Mouse (Mus musculus): ENCODE data around the gene Dzip1. TPM values are rescaled to one million over a fixed set of nuclear protein-coding genes. Genes with fewer than 3 reads are reported as not detected.

Gene Dzip1
- polyA plus RNA-seq, 1 experiment from 2014 or later = 17.1 TPM

DNA sequence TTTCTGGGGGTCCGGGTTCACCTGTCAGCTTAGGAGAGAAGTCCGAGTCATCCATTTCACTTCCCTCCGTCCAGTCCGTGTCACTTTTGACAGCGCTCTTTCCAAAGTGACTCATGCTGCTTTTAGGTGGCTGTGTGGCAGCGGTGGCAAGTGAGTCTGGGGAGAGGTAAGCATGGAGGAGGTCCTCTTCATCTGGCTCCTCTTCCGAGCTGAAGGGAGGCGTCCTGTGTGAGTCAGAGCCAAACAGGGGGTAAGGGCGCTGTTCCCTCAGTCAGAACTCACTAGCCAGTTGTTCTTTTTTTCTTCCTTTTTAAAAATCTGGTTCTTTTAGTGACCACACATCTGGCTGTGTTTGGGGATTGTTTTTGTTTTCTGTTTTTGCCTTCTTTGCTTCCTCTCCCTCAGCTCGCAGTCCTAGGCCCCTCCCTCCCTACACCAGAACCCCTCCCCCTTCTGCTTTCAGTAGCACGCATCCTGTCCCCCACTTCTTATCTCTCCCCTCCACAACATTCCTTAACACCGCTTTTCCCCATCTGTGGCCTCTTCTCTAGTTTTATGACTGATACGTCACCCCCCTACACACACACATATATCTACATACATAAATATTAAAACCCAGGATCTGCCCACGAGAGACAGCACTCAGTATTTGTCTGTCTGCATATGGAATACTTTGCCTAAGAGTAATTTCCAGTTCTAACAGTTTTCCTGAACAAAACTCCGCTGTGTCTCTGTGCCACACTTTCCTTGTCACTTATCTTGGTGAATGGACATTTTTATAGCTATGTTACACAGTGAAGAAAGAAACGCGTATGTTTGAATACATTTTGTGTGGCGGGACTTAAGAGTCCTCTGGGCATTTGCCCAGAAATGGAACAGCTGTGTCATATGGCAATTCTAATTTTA is 41.7 kb downstream of the Dzip1 start:
- 92% methylated on average over 18 of the region's 18 CpGs for WGBS
- peaks cover 97% of the 10 kb centered on the region for H3K36me3 ChIP-seq

DNA sequence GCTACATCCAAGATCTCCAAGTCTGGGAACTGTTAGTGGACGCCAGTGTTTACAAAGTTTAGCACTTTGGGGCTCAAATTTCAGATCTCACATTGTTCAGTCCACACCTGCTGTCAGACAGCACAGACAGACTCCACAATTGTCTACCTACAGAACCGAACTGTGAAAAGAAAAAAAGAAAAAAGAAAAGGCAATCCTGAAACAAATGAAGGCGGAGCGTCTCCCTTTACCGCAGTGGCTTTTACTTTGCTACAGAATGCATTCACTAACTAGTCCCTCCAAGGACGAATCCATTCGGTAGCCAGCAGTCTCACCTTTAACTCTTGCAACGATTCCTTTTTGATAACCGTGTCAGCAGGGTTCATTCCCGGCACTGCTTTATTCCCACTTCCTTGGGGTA is 44.6 kb downstream of the Dzip1 start:
- Histone ChIP-seq H3K27ac (replicated peaks) (no peak overlapping the region), H3K27me3 (ENCODE audit: low read depth, poor library complexity, severe bottlenecking) (no peaks in the 10 kb centered on the region), H3K4me3 (no peak overlapping the region), H3K4me1 (no peaks in the 10 kb centered on the region), H3K9me3 (replicated peaks) (no peaks in the 10 kb centered on the region), H3K36me3 (peaks cover 92% of the 10 kb centered on the region)
- DNase-seq (ENCODE audit: low spot score) = no peak
- 85% methylated on average over 10 of the region's 10 CpGs for WGBS

More for the DNA sequence above, 41.7 kb downstream of the Dzip1 start:
- H3K9me3 ChIP-seq (replicated peaks) = no peaks in the 10 kb centered on the region
- no peak for DNase-seq (ENCODE audit: low spot score)
- H3K4me1 ChIP-seq = no peaks in the 10 kb centered on the region
- H3K27me3 ChIP-seq (ENCODE audit: low read depth, poor library complexity, severe bottlenecking) = no peaks in the 10 kb centered on the region
- no peak overlapping the region for H3K4me3 ChIP-seq
- no peak overlapping the region for H3K27ac ChIP-seq (replicated peaks)

DNA sequence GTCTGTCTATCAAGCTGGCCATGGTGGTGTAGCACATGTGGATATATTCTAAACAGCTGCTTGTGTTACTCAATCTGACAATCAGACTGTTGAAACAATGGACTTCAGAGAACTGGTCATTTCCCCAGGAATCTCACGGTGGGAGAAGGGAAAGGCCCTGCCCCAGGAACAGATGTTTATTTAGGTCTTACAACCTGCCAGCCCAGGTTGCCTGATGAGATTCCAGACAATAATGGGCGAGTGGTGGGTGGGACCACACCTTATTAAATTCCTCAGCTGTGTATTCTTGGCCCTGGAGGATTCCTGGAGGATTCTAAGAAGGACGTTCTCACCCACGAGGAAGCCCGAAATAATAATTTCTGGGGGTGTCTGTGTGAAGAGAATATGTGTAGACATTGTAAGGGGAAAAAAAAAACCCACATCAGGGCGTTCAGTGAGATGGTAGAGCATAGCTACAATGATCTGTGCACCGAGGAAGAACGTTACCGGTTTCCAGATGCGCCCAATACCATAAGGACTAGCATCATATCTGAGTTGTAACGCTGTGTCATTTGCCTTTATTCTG is 46.8 kb downstream of the Dzip1 start:
- H3K9me3 ChIP-seq (replicated peaks) = no peaks in the 10 kb centered on the region
- H3K4me3 ChIP-seq = no peak overlapping the region
- no peaks in the 10 kb centered on the region for H3K27me3 ChIP-seq (ENCODE audit: low read depth, poor library complexity, severe bottlenecking)
- no peak overlapping the region for H3K27ac ChIP-seq (replicated peaks)
- no peak for DNase-seq (ENCODE audit: low spot score)
- H3K4me1 ChIP-seq = no peaks in the 10 kb centered on the region
- H3K36me3 ChIP-seq = peaks cover 88% of the 10 kb centered on the region
- 91% methylated on average over 11 of the region's 11 CpGs for WGBS

DNA sequence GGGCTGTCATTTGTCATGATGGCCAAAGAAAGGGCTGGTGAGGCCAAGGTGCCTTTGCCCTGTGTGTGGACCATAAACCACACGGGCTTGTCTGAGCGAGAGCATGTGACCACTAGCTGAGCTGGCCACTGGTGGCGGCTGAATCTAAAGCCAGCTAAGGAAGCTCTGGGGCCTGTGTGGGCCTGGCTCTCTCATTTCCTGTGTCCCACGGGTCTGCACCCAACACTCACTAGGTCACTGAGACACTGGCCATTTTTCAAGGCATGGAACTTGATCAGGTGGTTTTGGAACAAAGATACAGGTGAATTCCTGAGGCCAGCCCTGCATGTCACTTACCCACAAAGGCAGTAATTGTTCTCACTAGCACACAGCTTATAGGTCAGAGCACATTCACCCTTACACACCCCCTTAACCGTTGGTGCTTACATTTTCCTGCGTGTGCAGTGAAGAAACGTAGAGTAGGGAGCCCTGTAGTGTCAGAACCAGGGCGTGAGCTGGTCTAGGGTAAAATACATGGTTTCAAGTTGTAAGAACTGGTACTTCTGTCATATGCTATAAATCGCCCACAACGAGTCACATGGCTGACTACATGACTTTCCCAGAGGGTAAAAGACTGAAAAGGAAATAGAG is 50.4 kb downstream of the Dzip1 start:
- H3K27ac ChIP-seq (replicated peaks) = no peak overlapping the region
- no peak for DNase-seq (ENCODE audit: low spot score)
- no peaks in the 10 kb centered on the region for H3K9me3 ChIP-seq (replicated peaks)
- no peak overlapping the region for H3K4me3 ChIP-seq
- H3K27me3 ChIP-seq (ENCODE audit: low read depth, poor library complexity, severe bottlenecking) = no peaks in the 10 kb centered on the region
- 88% methylated on average over 10 of the region's 10 CpGs for WGBS
- no peaks in the 10 kb centered on the region for H3K4me1 ChIP-seq
- H3K36me3 ChIP-seq = peaks cover 73% of the 10 kb centered on the region

DNA sequence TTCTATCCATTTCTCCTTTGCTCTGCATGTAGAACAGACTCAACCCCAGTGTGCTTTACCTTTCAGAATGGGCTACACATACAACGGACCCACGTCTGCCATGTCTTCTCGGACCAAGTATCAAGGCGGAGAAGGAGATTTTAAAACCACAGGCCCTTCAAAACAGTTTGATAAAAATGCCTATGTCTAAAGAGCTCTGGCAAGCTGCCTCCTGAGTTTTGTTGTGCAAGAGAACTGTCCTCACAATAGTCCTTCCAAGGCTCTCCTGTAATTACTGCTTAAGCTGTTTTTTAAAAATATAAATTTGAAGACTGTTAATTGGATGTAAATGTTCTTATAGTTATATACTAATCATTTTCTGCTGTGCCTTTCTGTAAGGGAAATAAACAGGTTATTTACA is 51.1 kb downstream of the Dzip1 start:
- Histone ChIP-seq H3K4me1 (no peaks in the 10 kb centered on the region), H3K27me3 (ENCODE audit: low read depth, poor library complexity, severe bottlenecking) (no peaks in the 10 kb centered on the region), H3K27ac (replicated peaks) (no peak overlapping the region), H3K9me3 (replicated peaks) (no peaks in the 10 kb centered on the region), H3K4me3 (no peak overlapping the region), H3K36me3 (peaks cover 66% of the 10 kb centered on the region)
- 96% methylated on average over 4 of the region's 4 CpGs for WGBS
- DNase-seq (ENCODE audit: low spot score) = no peak

DNA sequence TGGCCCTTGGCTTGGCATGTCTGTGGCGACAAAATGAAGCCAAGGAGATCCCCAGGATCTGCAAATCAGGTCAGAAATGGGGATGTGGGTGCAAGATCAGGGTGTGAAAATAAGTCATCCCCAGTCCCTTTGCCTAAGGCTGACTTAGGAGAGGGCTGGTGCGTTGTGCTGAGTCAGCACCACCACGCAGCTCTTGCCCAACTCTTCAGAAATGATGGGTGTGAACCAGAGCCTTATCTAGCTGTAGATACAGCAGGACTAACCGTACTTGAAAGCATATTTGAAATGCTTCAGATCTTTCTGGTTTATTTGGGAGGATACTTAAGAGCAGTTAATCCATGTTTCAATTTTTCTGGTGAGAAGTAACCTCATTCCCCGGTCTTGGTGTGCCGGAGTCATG is 55.5 kb downstream of the Dzip1 start:
- Histone ChIP-seq H3K36me3 (peaks cover 28% of the 10 kb centered on the region), H3K4me1 (peaks cover 7% of the 10 kb centered on the region), H3K27ac (replicated peaks) (no peak overlapping the region), H3K27me3 (ENCODE audit: low read depth, poor library complexity, severe bottlenecking) (no peaks in the 10 kb centered on the region), H3K4me3 (no peak overlapping the region), H3K9me3 (replicated peaks) (no peaks in the 10 kb centered on the region)
- DNase-seq (ENCODE audit: low spot score) = no peak
- WGBS = 94% methylated on average over 6 of the region's 6 CpGs

DNA sequence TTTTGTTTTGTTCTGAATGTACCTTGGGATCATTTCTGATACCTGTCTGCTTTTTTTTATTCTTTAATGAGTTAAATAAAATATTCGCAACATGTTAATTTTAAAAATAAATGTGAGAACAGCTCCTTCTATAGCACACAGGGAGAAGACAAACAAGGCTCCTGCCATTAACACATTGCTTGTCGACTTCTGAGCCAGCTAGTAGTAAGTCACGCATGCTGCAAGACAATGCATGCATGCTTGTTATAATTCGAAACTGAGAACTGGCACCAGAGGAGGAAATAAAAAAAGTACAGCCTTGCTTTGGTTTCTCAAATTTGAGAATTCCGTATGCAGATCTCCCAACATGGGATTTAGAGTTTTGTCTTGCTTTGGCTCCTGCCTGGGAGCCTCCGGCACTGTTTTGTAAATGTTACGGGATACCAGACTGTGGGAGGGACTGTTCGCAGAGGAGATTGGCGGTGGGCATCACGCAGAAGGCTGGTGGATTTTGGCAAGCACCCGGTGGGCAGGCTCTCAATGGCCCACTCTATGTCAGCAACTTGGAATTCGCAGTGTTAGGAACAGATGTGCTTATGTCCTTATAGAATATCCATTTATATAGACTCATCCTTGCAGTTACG is 57.0 kb downstream of the Dzip1 start:
- Histone ChIP-seq H3K36me3 (peaks cover 16% of the 10 kb centered on the region), H3K9me3 (replicated peaks) (no peaks in the 10 kb centered on the region), H3K27me3 (ENCODE audit: low read depth, poor library complexity, severe bottlenecking) (no peaks in the 10 kb centered on the region), H3K4me1 (peaks cover 7% of the 10 kb centered on the region), H3K4me3 (no peak overlapping the region), H3K27ac (replicated peaks) (no peak overlapping the region)
- 89% methylated on average over 13 of the region's 13 CpGs for WGBS
- no peak for DNase-seq (ENCODE audit: low spot score)

DNA sequence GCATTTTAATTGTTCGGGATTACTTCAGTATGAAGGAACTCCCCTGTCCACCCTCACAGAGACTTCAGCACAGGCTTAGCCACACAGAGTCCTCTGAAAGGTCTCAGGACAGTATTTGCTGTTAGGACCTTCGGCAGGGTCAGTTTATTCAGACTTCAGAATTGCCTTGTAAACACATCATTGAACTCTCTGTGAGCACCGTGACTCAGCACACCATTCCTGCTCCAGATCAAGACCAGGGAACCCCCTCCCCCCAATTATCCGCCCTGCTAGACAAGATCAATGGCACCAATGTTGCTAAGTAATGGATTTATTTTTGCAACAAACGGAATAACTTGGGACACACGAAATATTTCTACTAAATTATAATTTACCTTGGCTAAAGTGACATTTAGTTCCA is 57.9 kb downstream of the Dzip1 start:
- Histone ChIP-seq H3K36me3 (peaks cover 9% of the 10 kb centered on the region; the same call in 1 of the 2 replicates), H3K9me3 (replicated peaks) (no peaks in the 10 kb centered on the region), H3K27me3 (ENCODE audit: low read depth, poor library complexity, severe bottlenecking) (no peaks in the 10 kb centered on the region), H3K27ac (replicated peaks) (no peak overlapping the region), H3K4me1 (peaks cover 7% of the 10 kb centered on the region), H3K4me3 (no peak overlapping the region)
- WGBS = 65% methylated on average over 6 of the region's 6 CpGs
- DNase-seq (ENCODE audit: low spot score) = no peak

DNA sequence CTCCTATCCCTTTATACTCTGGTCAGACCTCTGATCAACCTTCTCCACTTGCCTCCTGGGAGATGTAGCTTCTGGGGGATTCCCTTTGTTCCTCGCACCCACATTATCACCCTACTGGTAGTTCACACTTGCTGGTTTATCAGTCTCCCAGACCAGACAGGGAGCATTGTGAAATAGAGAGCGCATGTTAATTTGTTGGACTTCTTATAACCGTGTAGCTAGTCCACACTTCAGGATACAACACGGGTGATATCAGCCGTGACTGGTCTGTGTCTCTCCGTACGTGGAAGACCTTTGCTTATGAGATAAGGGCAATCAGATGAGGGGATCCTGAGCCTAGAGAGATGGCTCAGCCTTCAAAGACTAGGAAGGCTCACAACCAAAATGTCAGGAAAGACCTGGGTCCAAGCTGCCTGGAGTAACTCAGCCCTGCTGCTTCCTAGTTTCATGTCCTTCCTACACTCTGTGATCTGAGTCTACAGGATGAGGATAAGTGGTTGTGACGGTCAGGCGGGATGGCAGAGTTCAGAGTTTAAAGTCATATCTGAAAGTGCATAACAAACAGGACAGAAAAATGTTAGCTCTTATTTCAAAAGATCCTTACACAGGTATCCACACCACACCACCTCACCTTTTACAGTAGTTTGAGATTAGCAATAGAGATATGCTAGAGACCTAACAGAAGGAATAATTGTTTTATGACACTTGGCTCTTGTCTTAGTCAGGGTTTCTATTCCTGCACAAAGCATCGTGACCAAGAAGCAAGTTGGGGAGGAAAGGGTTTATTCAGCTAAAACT is 59.0 kb downstream of the Dzip1 start:
- Histone ChIP-seq H3K27ac (replicated peaks) (no peak overlapping the region), H3K4me1 (peaks cover 7% of the 10 kb centered on the region), H3K36me3 (peaks cover 3% of the 10 kb centered on the region; the same call in 1 of the 2 replicates), H3K9me3 (replicated peaks) (no peaks in the 10 kb centered on the region), H3K4me3 (no peak overlapping the region), H3K27me3 (ENCODE audit: low read depth, poor library complexity, severe bottlenecking) (no peaks in the 10 kb centered on the region)
- 94% methylated on average over 10 of the region's 10 CpGs for WGBS
- DNase-seq (ENCODE audit: low spot score) = no peak

DNA sequence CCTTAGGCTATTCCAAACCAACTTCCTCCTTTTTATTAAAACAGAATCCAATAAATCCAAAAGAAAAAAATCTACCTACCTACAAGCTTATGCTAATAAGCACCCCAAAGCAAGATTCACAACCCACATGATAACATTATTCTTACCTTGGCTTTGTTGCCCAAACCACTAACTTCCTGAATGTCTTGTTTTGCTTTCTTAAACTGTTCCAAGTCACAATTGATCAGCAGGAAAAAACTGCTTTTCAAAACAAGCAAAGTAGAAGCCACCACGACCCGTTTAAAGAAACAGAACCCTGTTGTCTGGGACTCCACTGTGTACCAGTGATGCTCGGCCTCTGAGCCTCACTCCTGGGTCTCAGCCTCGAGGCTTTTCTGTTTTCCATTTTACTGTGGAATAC is 60.4 kb downstream of the Dzip1 start:
- no peaks in the 10 kb centered on the region for H3K27me3 ChIP-seq (ENCODE audit: low read depth, poor library complexity, severe bottlenecking)
- no peaks in the 10 kb centered on the region for H3K9me3 ChIP-seq (replicated peaks)
- H3K27ac ChIP-seq (replicated peaks) = no peak overlapping the region
- 72% methylated on average over 4 of the region's 4 CpGs for WGBS
- no peak overlapping the region for H3K4me3 ChIP-seq
- DNase-seq (ENCODE audit: low spot score) = no peak
- no peaks in the 10 kb centered on the region for H3K36me3 ChIP-seq
- peaks cover 7% of the 10 kb centered on the region for H3K4me1 ChIP-seq

DNA sequence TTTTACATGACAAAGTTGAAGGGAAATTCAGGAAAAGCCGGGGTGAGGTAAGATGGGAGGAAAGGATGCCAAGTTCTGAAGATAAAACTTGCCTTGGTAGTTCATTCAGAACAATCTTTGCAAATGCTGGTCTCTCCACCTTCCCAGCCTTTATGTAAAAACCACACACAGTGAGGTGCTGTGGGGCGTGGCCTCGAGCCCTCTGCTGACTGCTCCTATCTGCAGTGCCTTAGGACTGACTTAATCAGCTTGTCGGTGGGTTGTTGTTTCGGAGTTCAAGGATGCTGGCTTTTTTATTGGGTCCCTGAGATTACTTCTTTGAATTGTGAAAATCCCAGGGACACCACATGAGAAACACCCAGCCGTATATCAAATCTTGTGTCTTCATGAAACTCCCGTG is 63.0 kb downstream of the Dzip1 start:
- no peak for DNase-seq (ENCODE audit: low spot score)
- H3K4me1 ChIP-seq = peaks cover 3% of the 10 kb centered on the region
- 67% methylated on average over 7 of the region's 7 CpGs for WGBS
- no peaks in the 10 kb centered on the region for H3K36me3 ChIP-seq
- peaks cover 8% of the 10 kb centered on the region for H3K27me3 ChIP-seq (ENCODE audit: low read depth, poor library complexity, severe bottlenecking)
- no peaks in the 10 kb centered on the region for H3K9me3 ChIP-seq (replicated peaks)
- no peak overlapping the region for H3K27ac ChIP-seq (replicated peaks)
- H3K4me3 ChIP-seq = no peak overlapping the region

DNA sequence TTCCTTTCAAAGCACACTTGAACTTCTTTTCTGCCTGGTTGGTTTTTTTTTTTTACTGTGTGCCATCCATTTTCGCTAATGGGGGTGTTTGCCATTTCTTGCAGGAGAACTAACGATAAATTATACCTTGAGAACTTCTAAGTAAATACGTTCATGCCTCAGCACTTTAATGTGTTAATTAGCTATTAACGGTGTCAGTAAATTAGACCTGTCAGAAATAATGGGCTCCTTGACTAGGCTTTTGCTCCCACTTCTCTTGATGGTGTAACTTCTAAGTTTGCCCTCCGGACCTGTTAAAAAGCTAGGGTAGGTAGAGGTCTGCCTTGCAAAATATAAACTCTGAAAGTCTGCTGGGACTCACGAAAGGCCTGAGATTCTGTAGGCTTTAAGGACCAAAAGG is 66.9 kb downstream of the Dzip1 start:
- H3K9me3 ChIP-seq (replicated peaks) = no peaks in the 10 kb centered on the region
- no peaks in the 10 kb centered on the region for H3K36me3 ChIP-seq
- DNase-seq (ENCODE audit: low spot score) = no peak
- 78% methylated on average over 6 of the region's 6 CpGs for WGBS
- H3K27me3 ChIP-seq (ENCODE audit: low read depth, poor library complexity, severe bottlenecking) = peaks cover 44% of the 10 kb centered on the region
- no peak overlapping the region for H3K27ac ChIP-seq (replicated peaks)
- no peak overlapping the region for H3K4me3 ChIP-seq
- peaks cover 17% of the 10 kb centered on the region for H3K4me1 ChIP-seq
